In genomic region chr17:78882401-78883112, GRCm38 (mm10) we compare ENCODE assay signal across 8 mouse cellular contexts. TPM values are rescaled to one million over a fixed set of nuclear protein-coding genes. Genes with fewer than 3 reads are reported as not detected.
DNase-seq lines count a peak whose midpoint lies in the region; ATAC-seq lines count a peak whose summit lies in the region.

Eif2ak2 (minus strand) TSS chr17:78882573.

- H3K27ac ChIP-seq in heart, embryonic 14.5 days (replicated peaks in 1 of 2; ENCODE audit: control insufficient read depth in 1 of 2, insufficient read depth in 1 of 2, low read depth in 2 of 2, low read length in 2 of 2): peak within 1 kb of the TSS; percentile 85 to 90
- peak within 1 kb of the TSS; percentile 72 for H3K27ac ChIP-seq in liver, embryonic 12.5 days
- H3K27ac ChIP-seq in stomach, embryonic 16.5 days (ENCODE audit: low read length): peak within 1 kb of the TSS; percentile 64

- under 1% methylated on average over 28 of the region's 28 CpGs for whole genome bisulfite sequencing in heart, embryonic 14.5 days
- WGBS in liver, embryonic 12.5 days (ENCODE audit: insufficient replicate concordance): 2% methylated on average over 28 of the region's 28 CpGs
- WGBS in stomach, embryonic 16.5 days: under 1% methylated on average over 28 of the region's 28 CpGs

- H3K9ac ChIP-seq in heart, embryonic 14.5 days (ENCODE audit: low read length): peak within 1 kb of the TSS; percentile 86
- H3K9ac ChIP-seq in liver, embryonic 12.5 days: peak within 1 kb of the TSS; percentile 85
- peak within 1 kb of the TSS; percentile 77 for H3K9ac ChIP-seq in stomach, embryonic 16.5 days (ENCODE audit: low read length)

- H3K9me3 ChIP-seq in heart, embryonic 14.5 days (ENCODE audit: control insufficient read depth, low read length): no peaks in the 10 kb centered on the region
- H3K9me3 ChIP-seq in liver, embryonic 12.5 days (replicated peaks): no peaks in the 10 kb centered on the region
- no peaks in the 10 kb centered on the region; the same call in 1 of the 2 replicates for H3K9me3 ChIP-seq in stomach, embryonic 16.5 days (replicated peaks; ENCODE audit: control insufficient read depth, low read length)

- H3K4me1 ChIP-seq in heart, embryonic 14.5 days (ENCODE audit: control insufficient read depth in 2 of 2, insufficient read depth in 2 of 2, low read length in 2 of 2): peaks cover 4 to 9% of the 10 kb centered on the region in 2 experiments; a peak in 3 of 4 replicates
- peaks cover 20% of the 10 kb centered on the region for H3K4me1 ChIP-seq in liver, embryonic 12.5 days
- peaks cover 5% of the 10 kb centered on the region for H3K4me1 ChIP-seq in stomach, embryonic 16.5 days (ENCODE audit: control insufficient read depth, insufficient read depth, low read length)

- peak within 1 kb of the TSS; percentile 68 for H3K4me2 ChIP-seq in heart, embryonic 14.5 days (ENCODE audit: low read length)
- H3K4me2 ChIP-seq in liver, embryonic 12.5 days: peak within 1 kb of the TSS; percentile 81
- H3K4me2 ChIP-seq in stomach, embryonic 16.5 days (ENCODE audit: low read depth, low read length): peak within 1 kb of the TSS; percentile 61

- H3K27me3 ChIP-seq in heart, embryonic 14.5 days (ENCODE audit: control insufficient read depth, insufficient read depth, low read length): no peaks in the 10 kb centered on the region
- H3K27me3 ChIP-seq in liver, embryonic 12.5 days (replicated peaks): no peaks in the 10 kb centered on the region
- H3K27me3 ChIP-seq in stomach, embryonic 16.5 days (ENCODE audit: control insufficient read depth, insufficient read depth, low read length): no peaks in the 10 kb centered on the region

- peak; percentile 94 for ATAC-seq in heart, embryonic 14.5 days (ENCODE audit: insufficient number of reproducible peaks, insufficient read depth, low FRiP score, low read depth)
- ATAC-seq in liver, embryonic 12.5 days: peak; percentile 98
- ATAC-seq in stomach, embryonic 16.5 days (ENCODE audit: insufficient read depth, low FRiP score): peak; percentile 98

- H3K36me3 ChIP-seq in heart, embryonic 14.5 days (ENCODE audit: control insufficient read depth, insufficient read depth, low read length): peaks cover 14% of the 10 kb centered on the region
- peaks cover 19% of the 10 kb centered on the region for H3K36me3 ChIP-seq in liver, embryonic 12.5 days
- no peaks in the 10 kb centered on the region for H3K36me3 ChIP-seq in stomach, embryonic 16.5 days (ENCODE audit: control insufficient read depth, insufficient read depth, low read length)

- H3K4me3 ChIP-seq in heart, embryonic 14.5 days (ENCODE audit: control insufficient read depth in 1 of 2, insufficient read depth in 1 of 2, low read depth in 1 of 2, low read length in 2 of 2): peak within 1 kb of the TSS; percentile 77 to 78
- peak within 1 kb of the TSS; percentile 81 for H3K4me3 ChIP-seq in liver, embryonic 12.5 days
- H3K4me3 ChIP-seq in stomach, embryonic 16.5 days (replicated peaks; ENCODE audit: low read length): peak within 1 kb of the TSS; percentile 69

- peak; percentile 26 to 42 for DNase-seq in CD8-positive naive resting alpha-beta T cell, adult 2 months (ENCODE audit: low read depth in 2 of 2, low spot score in 2 of 2)
- peak; percentile 60 for DNase-seq in c-Kit-positive CD71-negative TER-119-negative erythroid progenitor cells, embryonic 14.5 days (ENCODE audit: low read depth)
- peak; percentile 75 for DNase-seq in fibroblast of lung, adult 2 months (ENCODE audit: low read depth)
- DNase-seq in kidney, postnatal 10 days: peak; percentile 93
- peak; percentile 25 to 32 for DNase-seq in natural killer cell, adult 2 months (ENCODE audit: low spot score in 2 of 2)

RNA-seq across cellular contexts. Expression of gene Eif2ak2, which starts in this region (rescaled TPM):
- 8.0 and 9.6 TPM in 2 replicates for polyA plus RNA-seq in heart, embryonic 14.5 days (2014; fragmentation: Nextera tagmentation; extraction: Ambion mirVana)
- 10.3 and 12.0 TPM in 2 replicates for polyA plus RNA-seq in liver, embryonic 12.5 days (2016; fragmentation: Nextera tagmentation; extraction: Ambion mirVana)
- polyA plus RNA-seq in stomach, embryonic 16.5 days (2015; fragmentation: Nextera tagmentation; extraction: Ambion mirVana): 10.7 and 13.1 TPM in 2 replicates

Comparison
In these comparisons a context has a peak if more than half of its experiments do, and no peak if none do; other contexts are left out.
1. Peak in every context shown above with its lines: DNase-seq, ATAC-seq, H3K4me3 ChIP-seq and H3K27ac ChIP-seq.
2. DNase-seq: peak in every context shown above with its lines; median percentile 93 in kidney, postnatal 10 days; 75 in fibroblast of lung, adult 2 months; 60 in c-Kit-positive CD71-negative TER-119-negative erythroid progenitor cells, embryonic 14.5 days; 34 in CD8-positive naive resting alpha-beta T cell, adult 2 months; 28 in natural killer cell, adult 2 months.